Mouse (Mus musculus) small intestine, adult 2 months (tissue): ENCODE data around the gene Fdx1. TPM values are rescaled to one million over a fixed set of nuclear protein-coding genes. Genes with fewer than 3 reads are reported as not detected.

Experiments
- H3K27ac ChIP-seq: fragments of 200-500 bp; 2 replicates; pipeline ENCODE4 v1.5.1; 2012; ENCODE audit warnings: low read depth, low read length, control low read depth, inconsistent platforms; ENCODE audit not compliant: insufficient read depth
- H3K27me3 ChIP-seq: fragments of 200-500 bp; 2 replicates; pipeline ENCODE4 v1.6.1; 2012; ENCODE audit warnings: mild to moderate bottlenecking, moderate library complexity, low read length, inconsistent platforms; ENCODE audit not compliant: control insufficient read depth, insufficient read depth
- H3K36me3 ChIP-seq: fragments of 200-500 bp; 2 replicates; pipeline ENCODE4 v1.6.1; 2012; ENCODE audit warnings: mild to moderate bottlenecking, low read length, control low read depth, inconsistent platforms; ENCODE audit not compliant: control insufficient read depth, insufficient read depth
- H3K4me1 ChIP-seq: fragments of 200-500 bp; 2 replicates; pipeline ENCODE4 v1.6.1; 2012; ENCODE audit warnings: low read length, inconsistent platforms, mixed read lengths; ENCODE audit not compliant: control insufficient read depth, insufficient read depth, insufficient read length
- H3K4me3 ChIP-seq: fragments of 200-500 bp; 2 replicates; pipeline ENCODE4 v1.5.1; 2012; ENCODE audit warnings: low read depth, mild to moderate bottlenecking, control low read depth, inconsistent platforms, low read length, moderate library complexity
- CTCF ChIP-seq: fragments of 200-500 bp; IDR thresholded peaks from 2 replicates; pipeline ENCODE4 v1.5.1; 2012; ENCODE audit warnings: low read depth, mild to moderate bottlenecking, control low read depth, inconsistent platforms, low read length, moderate library complexity, mixed read lengths; ENCODE audit not compliant: insufficient replicate concordance, insufficient read length; ENCODE audit errors: extremely low read depth
- POLR2A ChIP-seq: fragments of 200-500 bp; IDR thresholded peaks from 2 replicates; pipeline ENCODE4 v1.6.1; 2012; ENCODE audit warnings: low read depth, mild to moderate bottlenecking, control low read depth, inconsistent platforms, low read length, moderate library complexity
- WGBS: fragments of 180-500 bp; shearing (Covaris S2); methylation state at CpG from one replicate; pipeline ENCODE4 v1.1.7; 2018; 5-methylcytosine and 5-hydroxymethylcytosine counted together
- polyA plus RNA-seq: library from polyadenylated mRNA; depleted of rRNA; stranded (reverse); fragments of >200 nt; gene quantifications from 2 replicates; pipeline ENCODE4 v1.2.3, GENCODE M21; 2012

The Fdx1 gene
- polyA plus RNA-seq, 1 experiment: 91.5 TPM

DNA sequence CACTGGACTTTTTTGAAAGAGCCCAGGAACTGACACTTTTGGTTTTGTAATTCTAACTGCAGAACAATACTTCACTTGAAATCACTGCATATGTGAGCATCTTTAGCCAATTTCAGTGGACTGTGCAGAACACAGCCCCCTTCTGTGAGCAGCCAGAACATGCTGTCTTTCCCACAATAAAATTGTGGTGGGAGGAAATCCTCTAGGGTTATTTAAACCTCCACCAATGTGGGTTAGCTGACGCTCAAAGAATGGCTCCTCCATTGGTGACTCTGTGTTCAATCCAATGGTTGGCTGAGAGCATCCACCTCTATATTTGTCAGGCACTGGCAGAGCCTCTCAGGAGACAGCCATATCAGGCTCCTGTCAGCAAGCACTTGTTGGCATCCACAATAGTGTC lies 28.7 kb downstream of the Fdx1 start:
- no peaks in the 10 kb centered on the region for H3K36me3 ChIP-seq
- no peak overlapping the region for H3K27ac ChIP-seq
- WGBS: 80% methylated on average over 1 of the region's 1 CpGs
- no peak overlapping the region for H3K4me3 ChIP-seq
- H3K27me3 ChIP-seq: no peaks in the 10 kb centered on the region
- peaks cover 4% of the 10 kb centered on the region; the same call in 1 of the 2 replicates for H3K4me1 ChIP-seq
- TF ChIP-seq CTCF: no peak
- TF ChIP-seq POLR2A: no peak

DNA sequence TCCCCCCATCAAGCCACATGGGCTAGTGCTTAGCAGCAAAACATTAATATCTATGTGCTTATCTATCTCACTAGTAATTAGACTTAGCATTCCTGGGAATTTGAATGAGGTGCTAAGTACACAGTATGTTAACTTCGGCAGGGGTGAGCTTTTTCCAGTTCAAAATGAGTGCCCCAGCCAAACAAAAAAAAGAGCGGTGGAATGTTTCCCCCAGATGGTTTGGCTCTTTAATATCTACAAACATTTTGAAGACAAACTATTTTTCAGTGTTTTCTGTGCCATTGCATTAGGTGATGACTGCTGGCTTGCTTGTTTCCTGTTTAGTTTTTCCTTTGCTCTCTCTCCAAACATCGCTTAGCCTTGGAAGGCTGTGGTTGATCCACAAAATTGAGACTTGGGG lies 31.4 kb downstream of the Fdx1 start:
- 71% methylated on average over 3 of the region's 3 CpGs for WGBS
- H3K36me3 ChIP-seq: no peaks in the 10 kb centered on the region
- TF ChIP-seq CTCF (no peak), POLR2A (no peak)

DNA sequence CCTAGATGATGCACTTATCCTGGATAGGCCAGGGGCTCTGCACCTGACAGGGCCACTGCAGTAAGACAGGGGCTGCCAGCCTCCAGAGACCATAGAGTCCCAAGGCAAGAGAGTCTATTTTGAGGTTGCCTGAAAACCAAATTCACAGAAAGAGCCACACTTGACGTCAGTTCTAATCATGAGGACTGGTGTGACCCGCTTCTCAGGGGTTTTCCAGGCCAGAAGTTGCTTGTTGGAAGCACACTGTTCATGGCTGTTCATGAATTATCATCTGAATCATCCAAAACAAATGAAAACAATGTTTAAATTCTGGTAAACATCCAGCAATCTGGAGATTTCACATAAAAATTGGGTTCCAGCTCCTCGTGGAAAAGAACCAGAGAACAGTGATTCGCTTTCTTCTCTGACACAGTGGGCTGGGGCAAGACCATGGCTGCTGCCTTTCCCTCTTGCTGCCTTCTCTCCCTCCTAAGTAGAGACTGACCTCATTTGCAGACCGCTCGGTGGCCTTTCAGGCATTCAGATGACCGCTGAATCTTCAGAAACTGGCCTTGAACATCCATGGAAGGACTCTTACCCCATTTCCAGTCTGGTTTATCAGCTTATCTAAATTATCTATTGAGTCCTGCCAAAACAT lies 32.2 kb downstream of the Fdx1 start:
- no peak overlapping the region for H3K27ac ChIP-seq
- WGBS: 80% methylated on average over 7 of the region's 7 CpGs
- H3K4me3 ChIP-seq: no peak overlapping the region
- peaks cover 2% of the 10 kb centered on the region; the same call in 1 of the 2 replicates for H3K4me1 ChIP-seq
- TF ChIP-seq CTCF (no peak), POLR2A (no peak)
- H3K36me3 ChIP-seq: no peaks in the 10 kb centered on the region
- no peaks in the 10 kb centered on the region for H3K27me3 ChIP-seq

More for the DNA sequence above, 31.4 kb downstream of the Fdx1 start:
- peaks cover 2% of the 10 kb centered on the region; the same call in 1 of the 2 replicates for H3K4me1 ChIP-seq
- no peak overlapping the region for H3K27ac ChIP-seq
- H3K27me3 ChIP-seq: no peaks in the 10 kb centered on the region
- H3K4me3 ChIP-seq: no peak overlapping the region

DNA sequence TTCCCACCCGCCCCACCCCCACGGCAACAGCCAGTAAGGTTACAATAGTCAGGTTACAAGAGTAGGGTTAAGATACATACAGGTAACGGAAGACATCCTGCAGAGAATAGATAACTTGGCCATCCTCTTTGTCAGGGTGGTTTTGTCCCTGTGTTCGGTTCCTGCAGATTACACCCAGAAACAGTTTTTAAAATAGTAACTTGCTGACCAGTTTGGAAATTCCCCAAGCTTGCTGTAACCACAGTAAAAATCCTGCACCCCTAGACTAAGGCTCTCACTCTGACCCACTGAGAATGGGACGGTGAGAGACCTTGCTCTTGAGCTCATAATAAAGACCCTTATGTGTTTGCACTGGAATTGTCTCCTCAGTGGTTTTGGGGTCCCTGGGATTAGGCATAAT lies 33.4 kb downstream of the Fdx1 start:
- Histone ChIP-seq H3K4me3 (no peak overlapping the region), H3K4me1 (peaks cover 2% of the 10 kb centered on the region; the same call in 1 of the 2 replicates), H3K36me3 (no peaks in the 10 kb centered on the region), H3K27me3 (no peaks in the 10 kb centered on the region), H3K27ac (no peak overlapping the region)
- TF ChIP-seq CTCF (no peak), POLR2A (no peak)
- WGBS: 59% methylated on average over 5 of the region's 5 CpGs

DNA sequence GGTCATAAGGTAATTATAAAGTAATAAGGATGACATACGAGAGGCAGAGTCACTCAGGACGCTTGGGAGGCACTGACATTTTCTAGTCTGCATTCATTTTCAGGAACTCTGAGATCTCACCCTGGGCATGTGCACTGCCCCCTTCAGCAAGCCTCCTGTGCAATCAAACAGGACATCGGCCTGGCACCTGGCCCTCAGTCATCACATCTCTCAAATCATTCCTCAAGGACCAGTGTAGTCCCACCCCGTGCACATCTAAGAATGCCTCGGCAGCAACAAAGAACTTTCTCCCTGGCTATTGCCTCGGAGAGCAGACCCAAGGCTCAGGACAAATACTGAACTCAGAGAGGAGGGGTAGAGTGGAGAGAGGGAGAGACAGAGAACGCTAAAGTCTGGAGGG lies 34.7 kb downstream of the Fdx1 start:
- Histone ChIP-seq H3K36me3 (no peaks in the 10 kb centered on the region), H3K4me1 (peaks cover 2% of the 10 kb centered on the region; the same call in 1 of the 2 replicates), H3K27me3 (no peaks in the 10 kb centered on the region), H3K27ac (no peak overlapping the region), H3K4me3 (no peak overlapping the region)
- 39% methylated on average over 7 of the region's 7 CpGs for WGBS
- TF ChIP-seq CTCF (no peak), POLR2A (no peak)

DNA sequence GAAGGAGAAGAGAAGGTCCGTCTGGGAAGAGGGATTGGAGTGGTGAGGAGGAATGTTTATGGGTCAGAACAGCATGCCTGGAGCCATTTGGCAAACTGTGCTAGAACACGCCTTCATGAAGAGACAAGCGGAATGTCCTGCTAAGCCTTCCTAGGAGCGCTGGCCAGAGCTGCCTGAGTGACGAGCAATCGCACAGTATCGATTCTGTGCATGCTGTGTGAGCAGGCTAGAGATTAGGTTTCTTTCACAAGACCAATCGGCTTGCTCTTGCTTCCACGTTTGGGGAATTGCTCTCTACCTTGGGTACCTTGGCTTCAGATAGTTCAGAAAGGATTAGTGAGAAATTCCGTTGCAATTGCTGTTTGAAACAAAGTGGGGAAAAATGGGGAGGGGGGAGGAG lies 35.2 kb downstream of the Fdx1 start:
- WGBS: 26% methylated on average over 10 of the region's 10 CpGs
- Histone ChIP-seq H3K27ac (no peak overlapping the region), H3K4me1 (peaks cover 2% of the 10 kb centered on the region; the same call in 1 of the 2 replicates), H3K36me3 (no peaks in the 10 kb centered on the region), H3K27me3 (no peaks in the 10 kb centered on the region), H3K4me3 (no peak overlapping the region)
- TF ChIP-seq CTCF (no peak), POLR2A (no peak)

DNA sequence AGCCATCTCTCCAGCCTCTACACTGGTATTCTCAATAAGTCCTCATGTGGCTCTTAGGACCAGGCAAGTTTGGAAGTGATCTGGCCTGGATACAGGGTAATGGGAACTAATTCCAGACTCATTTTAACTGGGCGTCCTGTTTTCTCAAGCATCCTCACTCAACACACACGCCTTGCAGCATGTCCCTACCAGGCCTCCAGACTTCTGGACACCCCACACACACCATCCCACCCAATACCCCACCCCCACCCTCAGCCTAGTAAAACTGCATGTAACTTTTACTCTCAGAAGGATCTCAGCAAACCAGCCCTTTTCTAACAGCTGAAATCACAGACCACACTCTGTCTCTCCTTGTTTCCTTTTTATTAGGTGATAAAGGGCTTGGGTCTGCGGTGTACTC lies 35.7 kb downstream of the Fdx1 start:
- H3K4me1 ChIP-seq: peaks cover 2% of the 10 kb centered on the region; the same call in 1 of the 2 replicates
- no peak overlapping the region for H3K4me3 ChIP-seq
- H3K36me3 ChIP-seq: no peaks in the 10 kb centered on the region
- H3K27me3 ChIP-seq: no peaks in the 10 kb centered on the region
- no peak overlapping the region for H3K27ac ChIP-seq
- 63% methylated on average over 3 of the region's 3 CpGs for WGBS
- TF ChIP-seq CTCF (no peak), POLR2A (no peak)
